Mouse (Mus musculus): Measurements from ENCODE around the gene Txnrd1. TPM values are rescaled to one million over a fixed set of nuclear protein-coding genes. Genes with fewer than 3 reads are reported as not detected.

Gene Txnrd1
- polyA plus RNA-seq, 1 experiment from 2014 or later = 150 TPM

DNA sequence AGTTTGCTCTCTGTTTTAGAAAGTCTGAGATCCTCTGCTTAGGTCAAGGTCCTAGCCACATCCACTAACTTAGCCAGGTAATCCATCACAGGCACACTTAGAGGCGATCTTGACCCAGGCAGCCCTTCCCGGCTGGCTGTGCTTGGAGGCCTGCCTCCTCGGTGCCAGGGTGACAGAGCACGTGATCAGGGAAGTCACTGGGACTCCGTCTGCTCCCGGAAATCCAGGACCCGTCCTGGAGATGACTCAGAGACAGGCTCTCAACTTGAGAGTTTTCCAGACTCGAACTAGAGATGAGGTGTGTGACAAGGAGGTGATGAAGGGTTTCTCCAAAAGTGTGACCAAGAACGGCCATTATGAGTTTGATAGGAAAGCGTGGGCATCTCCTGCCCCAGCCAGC lies 9.2 kb upstream of the Txnrd1 start:
- Histone ChIP-seq H3K9me3 (ENCODE audit: control insufficient read depth, low read length) (no peaks in the 10 kb centered on the region), H3K36me3 (ENCODE audit: control insufficient read depth, insufficient read depth, low read length) (no peaks in the 10 kb centered on the region), H3K9ac (replicated peaks; ENCODE audit: low read length) (no peak overlapping the region), H3K27me3 (ENCODE audit: control insufficient read depth, insufficient read depth, low read length) (no peaks in the 10 kb centered on the region), H3K27ac (replicated peaks; ENCODE audit: low read depth, low read length) (no peak overlapping the region), H3K4me2 (ENCODE audit: low read length) (no peak overlapping the region), H3K4me3 (replicated peaks; ENCODE audit: low read depth, low read length) (no peak overlapping the region), H3K4me1 (ENCODE audit: control insufficient read depth, insufficient read depth, low read length) (no peaks in the 10 kb centered on the region)
- ATAC-seq (ENCODE audit: low FRiP score, low TSS enrichment) = no peak
- WGBS = 75% methylated on average over 10 of the region's 10 CpGs
- no peak for DNase-seq

DNA sequence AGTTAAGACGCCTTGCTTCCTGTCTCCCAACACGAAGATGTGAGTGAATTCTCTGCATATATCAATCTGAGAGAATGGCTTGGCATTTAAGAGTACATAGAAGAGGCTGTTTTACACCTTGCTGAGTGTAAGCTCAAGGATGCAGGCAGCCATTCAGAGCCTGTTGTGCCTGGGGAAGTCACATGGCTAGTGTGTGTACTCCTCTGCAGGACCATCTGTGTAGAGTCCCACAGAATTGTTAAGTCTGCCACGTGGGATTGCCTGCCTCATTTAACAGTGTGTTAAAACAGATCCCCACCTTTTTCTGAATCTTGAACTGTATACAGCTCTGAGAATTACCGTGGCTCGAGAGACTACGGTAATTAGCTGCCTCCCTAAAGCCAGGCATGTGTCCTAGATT lies 7.2 kb upstream of the Txnrd1 start:
- no peak overlapping the region for H3K4me3 ChIP-seq (replicated peaks; ENCODE audit: low read depth, low read length)
- DNase-seq (no peak), ATAC-seq (ENCODE audit: low FRiP score, low TSS enrichment) (no peak)
- no peaks in the 10 kb centered on the region for H3K36me3 ChIP-seq (ENCODE audit: control insufficient read depth, insufficient read depth, low read length)
- H3K9ac ChIP-seq (replicated peaks; ENCODE audit: low read length) = no peak overlapping the region
- no peak overlapping the region for H3K4me2 ChIP-seq (ENCODE audit: low read length)
- no peak overlapping the region for H3K27ac ChIP-seq (replicated peaks; ENCODE audit: low read depth, low read length)
- no peaks in the 10 kb centered on the region for H3K9me3 ChIP-seq (ENCODE audit: control insufficient read depth, low read length)
- WGBS = 54% methylated on average over 6 of the region's 6 CpGs
- no peaks in the 10 kb centered on the region for H3K4me1 ChIP-seq (ENCODE audit: control insufficient read depth, insufficient read depth, low read length)
- H3K27me3 ChIP-seq (ENCODE audit: control insufficient read depth, insufficient read depth, low read length) = no peaks in the 10 kb centered on the region

DNA sequence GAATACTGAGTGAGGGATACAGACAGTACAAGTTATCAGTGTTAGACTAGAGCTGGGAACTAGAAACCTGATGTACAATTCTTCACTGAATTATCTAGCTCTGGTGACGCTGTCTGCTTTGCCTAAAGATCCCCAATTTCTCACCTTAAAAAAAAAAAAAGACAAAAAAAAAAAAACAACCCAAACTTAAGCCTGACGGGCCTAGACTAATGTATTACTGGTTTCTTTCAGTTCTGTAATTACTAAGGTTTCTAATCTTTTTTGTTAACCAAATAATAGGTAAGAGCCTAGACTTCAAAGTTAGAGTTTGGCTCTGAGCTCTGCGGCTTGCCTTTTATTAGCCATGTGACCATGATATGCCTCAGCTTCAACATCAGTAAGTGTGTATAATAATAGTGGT lies 2.1 kb downstream of the Txnrd1 start:
- no peak for ATAC-seq (ENCODE audit: low FRiP score, low TSS enrichment)
- no peaks in the 10 kb centered on the region for H3K9me3 ChIP-seq (ENCODE audit: control insufficient read depth, low read length)
- WGBS = 86% methylated on average over 3 of the region's 3 CpGs

GRCm38 (mm10) chr10:82838390-82838789 lies 4.6 kb downstream of the Txnrd1 start:
- Histone ChIP-seq H3K36me3 (ENCODE audit: control insufficient read depth, insufficient read depth, low read length) (no peaks in the 10 kb centered on the region), H3K27ac (replicated peaks; ENCODE audit: low read depth, low read length) (no peak overlapping the region), H3K4me2 (ENCODE audit: low read length) (no peak overlapping the region), H3K9ac (replicated peaks; ENCODE audit: low read length) (no peak overlapping the region), H3K9me3 (ENCODE audit: control insufficient read depth, low read length) (no peaks in the 10 kb centered on the region), H3K4me1 (ENCODE audit: control insufficient read depth, insufficient read depth, low read length) (no peaks in the 10 kb centered on the region), H3K27me3 (ENCODE audit: control insufficient read depth, insufficient read depth, low read length) (no peaks in the 10 kb centered on the region), H3K4me3 (replicated peaks; ENCODE audit: low read depth, low read length) (no peak overlapping the region)
- DNase-seq = no peak
- ATAC-seq (ENCODE audit: low FRiP score, low TSS enrichment) = no peak
- 79% methylated on average over 7 of the region's 7 CpGs for WGBS

More for the DNA sequence above, 2.1 kb downstream of the Txnrd1 start:
- Histone ChIP-seq H3K4me1 (ENCODE audit: control insufficient read depth, insufficient read depth, low read length) (no peaks in the 10 kb centered on the region), H3K9ac (replicated peaks; ENCODE audit: low read length) (no peak overlapping the region), H3K4me2 (ENCODE audit: low read length) (no peak overlapping the region), H3K27ac (replicated peaks; ENCODE audit: low read depth, low read length) (no peak overlapping the region), H3K27me3 (ENCODE audit: control insufficient read depth, insufficient read depth, low read length) (no peaks in the 10 kb centered on the region), H3K4me3 (replicated peaks; ENCODE audit: low read depth, low read length) (no peak overlapping the region), H3K36me3 (ENCODE audit: control insufficient read depth, insufficient read depth, low read length) (no peaks in the 10 kb centered on the region)
- DNase-seq = no peak

DNA sequence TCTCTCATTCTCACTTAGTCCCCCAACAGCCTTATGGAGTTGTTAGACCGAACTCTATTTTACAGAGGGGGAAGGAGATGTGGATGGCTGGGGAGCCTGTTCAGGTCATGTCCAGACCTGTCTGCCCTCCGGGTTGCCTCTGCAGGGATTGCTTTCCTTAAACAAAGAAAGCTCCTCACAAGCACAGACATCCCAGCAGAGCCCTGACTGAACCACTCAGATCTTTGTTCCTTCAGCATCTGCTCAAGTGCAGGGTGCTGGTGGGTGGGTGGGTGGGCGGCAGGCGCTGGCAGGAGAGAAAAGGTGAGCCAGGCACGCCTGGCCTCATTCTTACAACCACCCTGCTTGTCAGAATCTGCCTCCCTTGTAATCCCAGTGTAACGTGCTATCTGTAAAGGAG lies 10.3 kb downstream of the Txnrd1 start:
- Histone ChIP-seq H3K4me1 (ENCODE audit: control insufficient read depth, insufficient read depth, low read length) (no peaks in the 10 kb centered on the region), H3K4me3 (replicated peaks; ENCODE audit: low read depth, low read length) (no peak overlapping the region), H3K27ac (replicated peaks; ENCODE audit: low read depth, low read length) (no peak overlapping the region), H3K9ac (replicated peaks; ENCODE audit: low read length) (no peak overlapping the region), H3K4me2 (ENCODE audit: low read length) (no peak overlapping the region), H3K9me3 (ENCODE audit: control insufficient read depth, low read length) (no peaks in the 10 kb centered on the region), H3K27me3 (ENCODE audit: control insufficient read depth, insufficient read depth, low read length) (no peaks in the 10 kb centered on the region), H3K36me3 (ENCODE audit: control insufficient read depth, insufficient read depth, low read length) (no peaks in the 10 kb centered on the region)
- no peak for DNase-seq
- ATAC-seq (ENCODE audit: low FRiP score, low TSS enrichment) = no peak
- WGBS = 66% methylated on average over 6 of the region's 6 CpGs

- Histone ChIP-seq H3K9me3 (ENCODE audit: control insufficient read depth, low read length) (no peaks in the 10 kb centered on the region), H3K27ac (replicated peaks; ENCODE audit: low read depth, low read length) (no peak overlapping the region), H3K27me3 (ENCODE audit: control insufficient read depth, insufficient read depth, low read length) (no peaks in the 10 kb centered on the region), H3K9ac (replicated peaks; ENCODE audit: low read length) (no peak overlapping the region), H3K36me3 (ENCODE audit: control insufficient read depth, insufficient read depth, low read length) (no peaks in the 10 kb centered on the region), H3K4me1 (ENCODE audit: control insufficient read depth, insufficient read depth, low read length) (no peaks in the 10 kb centered on the region), H3K4me2 (ENCODE audit: low read length) (no peak overlapping the region), H3K4me3 (replicated peaks; ENCODE audit: low read depth, low read length) (no peak overlapping the region)
- WGBS = 87% methylated on average over 8 of the region's 8 CpGs
- ATAC-seq (ENCODE audit: low FRiP score, low TSS enrichment) = no peak
- no peak for DNase-seq
Measured at GRCm38 (mm10) chr10:82844731-82845130, 11.0 kb downstream of the Txnrd1 start.

DNA sequence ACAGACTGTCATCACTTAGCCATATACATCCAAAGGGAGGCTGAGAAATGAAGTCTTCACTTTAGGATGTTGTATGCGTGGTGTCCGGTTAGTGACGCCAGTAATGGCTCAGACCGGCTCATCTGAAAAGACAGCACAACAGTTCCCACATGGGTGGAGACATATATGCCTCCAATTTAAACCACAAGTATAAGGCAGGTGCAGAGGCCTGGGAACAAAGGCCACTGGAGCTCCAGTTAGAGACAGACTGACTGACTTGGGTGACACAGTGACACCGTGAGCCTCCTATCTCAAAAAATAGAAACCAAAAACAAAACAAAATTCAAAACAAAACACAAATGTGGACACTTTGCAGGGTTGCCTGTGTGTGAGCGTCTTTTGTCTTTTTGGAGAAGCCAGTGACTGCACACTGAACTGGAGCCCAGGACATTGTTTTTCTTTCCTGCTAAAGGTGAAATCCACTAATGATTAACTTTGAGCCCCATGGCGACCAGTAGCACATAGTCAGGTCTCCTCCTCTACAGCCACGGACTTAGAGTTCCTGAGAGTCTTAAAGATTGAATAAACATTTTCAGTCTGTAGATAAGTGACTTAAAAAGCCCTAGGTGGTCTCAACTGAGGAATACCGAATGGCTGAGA lies 14.2 kb downstream of the Txnrd1 start:
- WGBS = 88% methylated on average over 9 of the region's 9 CpGs
- Histone ChIP-seq H3K27ac (replicated peaks; ENCODE audit: low read depth, low read length) (no peak overlapping the region), H3K27me3 (ENCODE audit: control insufficient read depth, insufficient read depth, low read length) (no peaks in the 10 kb centered on the region), H3K4me1 (ENCODE audit: control insufficient read depth, insufficient read depth, low read length) (no peaks in the 10 kb centered on the region), H3K36me3 (ENCODE audit: control insufficient read depth, insufficient read depth, low read length) (no peaks in the 10 kb centered on the region), H3K9ac (replicated peaks; ENCODE audit: low read length) (no peak overlapping the region), H3K9me3 (ENCODE audit: control insufficient read depth, low read length) (no peaks in the 10 kb centered on the region), H3K4me3 (replicated peaks; ENCODE audit: low read depth, low read length) (no peak overlapping the region), H3K4me2 (ENCODE audit: low read length) (no peak overlapping the region)
- no peak for ATAC-seq (ENCODE audit: low FRiP score, low TSS enrichment)
- DNase-seq = no peak

DNA sequence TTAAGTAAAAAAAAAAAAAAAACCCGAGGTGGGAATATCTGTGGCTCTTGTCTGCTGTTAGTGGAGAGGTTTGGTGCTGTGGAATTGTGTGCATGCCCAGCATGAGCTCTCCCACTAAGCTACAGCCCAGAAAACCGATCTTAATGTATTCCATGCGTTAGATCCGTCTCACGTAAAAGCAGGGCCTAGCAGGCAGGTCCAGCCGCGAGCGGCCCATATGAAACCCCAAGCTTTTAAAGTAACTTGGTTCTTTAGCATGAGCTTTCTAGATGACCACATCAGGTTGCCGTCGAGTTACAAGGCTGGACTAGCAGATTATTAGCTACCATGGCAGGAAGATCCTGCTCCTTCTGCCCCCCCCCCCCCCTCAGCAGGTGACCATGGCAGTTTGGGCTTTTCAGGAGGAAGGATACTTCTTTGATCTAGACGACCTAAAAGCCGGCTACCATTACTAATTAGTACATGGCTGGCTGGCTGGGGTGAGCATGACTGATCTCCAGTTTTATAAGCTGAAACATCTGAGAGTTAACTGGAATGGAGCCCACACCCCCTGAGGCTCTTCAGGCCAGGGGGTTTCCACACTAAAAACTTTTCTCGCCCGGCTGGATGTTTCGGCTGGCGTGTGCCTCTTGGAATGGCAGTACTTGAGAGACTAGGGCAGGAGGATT lies 16.1 kb downstream of the Txnrd1 start:
- Histone ChIP-seq H3K4me3 (replicated peaks; ENCODE audit: low read depth, low read length) (no peak overlapping the region), H3K9me3 (ENCODE audit: control insufficient read depth, low read length) (no peaks in the 10 kb centered on the region), H3K36me3 (ENCODE audit: control insufficient read depth, insufficient read depth, low read length) (no peaks in the 10 kb centered on the region), H3K27ac (replicated peaks; ENCODE audit: low read depth, low read length) (no peak overlapping the region), H3K4me1 (ENCODE audit: control insufficient read depth, insufficient read depth, low read length) (no peaks in the 10 kb centered on the region), H3K4me2 (ENCODE audit: low read length) (no peak overlapping the region), H3K27me3 (ENCODE audit: control insufficient read depth, insufficient read depth, low read length) (no peaks in the 10 kb centered on the region), H3K9ac (replicated peaks; ENCODE audit: low read length) (no peak overlapping the region)
- no peak for ATAC-seq (ENCODE audit: low FRiP score, low TSS enrichment)
- 38% methylated on average over 16 of the region's 16 CpGs for WGBS
- DNase-seq = no peak

DNA sequence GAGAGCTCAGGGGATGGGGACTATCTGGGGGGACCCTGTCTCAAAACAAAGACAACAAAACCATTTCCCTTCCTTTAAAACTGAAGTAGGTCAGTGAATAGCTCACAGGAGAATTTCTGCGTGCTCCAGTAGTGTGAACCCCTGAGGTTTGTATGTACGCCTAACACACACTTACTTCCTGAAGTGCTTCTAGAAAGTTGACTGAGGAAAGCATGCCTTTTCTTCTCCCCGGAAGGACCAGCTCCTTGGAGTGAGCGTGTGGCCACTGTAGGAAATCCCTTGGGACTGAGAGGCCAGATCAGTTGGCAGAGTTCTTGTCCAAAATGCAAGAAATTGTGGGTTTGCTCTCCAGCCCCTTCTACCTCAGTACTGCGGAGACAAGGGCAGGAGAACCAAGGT lies 16.6 kb downstream of the Txnrd1 start:
- Histone ChIP-seq H3K4me2 (ENCODE audit: low read length) (no peak overlapping the region), H3K36me3 (ENCODE audit: control insufficient read depth, insufficient read depth, low read length) (no peaks in the 10 kb centered on the region), H3K9me3 (ENCODE audit: control insufficient read depth, low read length) (no peaks in the 10 kb centered on the region), H3K27ac (replicated peaks; ENCODE audit: low read depth, low read length) (no peak overlapping the region), H3K4me3 (replicated peaks; ENCODE audit: low read depth, low read length) (no peak overlapping the region), H3K27me3 (ENCODE audit: control insufficient read depth, insufficient read depth, low read length) (no peaks in the 10 kb centered on the region), H3K9ac (replicated peaks; ENCODE audit: low read length) (no peak overlapping the region), H3K4me1 (ENCODE audit: control insufficient read depth, insufficient read depth, low read length) (no peaks in the 10 kb centered on the region)
- ATAC-seq (ENCODE audit: low FRiP score, low TSS enrichment) (no peak), DNase-seq (no peak)
- 84% methylated on average over 5 of the region's 5 CpGs for WGBS
